In the genomic region with DNA sequence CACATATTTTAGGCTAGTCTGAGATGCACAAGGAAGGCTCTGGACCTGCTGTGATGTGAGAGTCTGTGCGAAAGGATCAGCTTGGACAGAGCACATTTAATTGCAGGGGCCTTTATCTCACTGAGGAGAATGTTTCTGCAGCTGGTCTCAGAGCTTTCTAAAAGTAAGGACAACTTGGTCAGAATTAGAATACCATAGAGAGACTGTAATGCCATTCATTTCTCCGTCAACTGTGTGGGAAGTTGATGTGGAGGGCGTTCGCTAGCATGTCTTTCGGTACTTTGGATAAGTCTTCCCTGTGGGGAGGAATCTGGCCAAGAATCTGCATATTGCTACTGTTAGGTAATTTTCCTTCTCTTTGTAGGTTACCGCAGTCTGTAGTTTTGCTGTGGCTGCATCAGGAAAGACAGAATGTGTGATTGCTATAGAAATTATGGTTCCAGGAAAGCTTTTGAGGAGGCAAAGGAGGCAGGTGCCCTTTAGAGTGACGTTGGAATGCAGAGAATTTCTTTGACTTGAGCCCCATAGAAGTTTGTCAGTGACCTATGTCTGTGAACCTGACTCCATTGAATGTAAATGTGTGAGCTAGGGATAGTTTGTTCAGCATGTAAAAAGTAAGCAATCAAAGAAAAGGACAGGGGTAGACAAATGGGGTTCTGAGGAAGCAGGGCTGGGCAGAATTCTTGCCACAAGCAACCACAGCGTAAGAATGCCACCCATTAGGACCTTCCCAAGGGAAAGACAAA, we compare ENCODE assay signal across 25 mouse cellular contexts.
DNase-seq lines count a peak whose midpoint lies in the region; TF ChIP-seq lines count a peak whose summit lies in the region.
"Had no signal": no experiment of that assay in that cellular context is flagged by ENCODE, and none has a peak within 500 bp of the region (broad histone marks: within the 10 kb centered on the region; RNA-seq: fewer than 3 reads in every experiment).

No protein-coding gene starts in this region.

- no peak overlapping the region for H3K4me3 ChIP-seq in left cerebral cortex, adult 2 months
- H3K4me3 ChIP-seq: erythroblast, embryonic 14.5 days; heart, embryonic 13.5 days; limb, embryonic 12.5 days; liver, embryonic 15.5 days; lung, embryonic 15.5 days; midbrain, embryonic 13.5 days; neural tube, embryonic 13.5 days had no signal

- no peak for TF ChIP-seq CTCF in left cerebral cortex, adult 2 months (IDR thresholded peaks at IDR 0.05)

- H3K27ac ChIP-seq in left cerebral cortex, adult 2 months: no peak overlapping the region
- H3K27ac ChIP-seq: heart, embryonic 13.5 days; hindbrain, embryonic 14.5 days; limb, embryonic 12.5 days; liver, embryonic 15.5 days; lung, embryonic 15.5 days; midbrain, embryonic 13.5 days; neural tube, embryonic 13.5 days had no signal

- intact Hi-C loops in left cerebral cortex, adult 2 months (cut with DNase I): no loop called here

- peak; percentile 2 for DNase-seq in left cerebral cortex, adult 11 months (ENCODE audit: low spot score)
- DNase-seq in left cerebral cortex, adult 2 months (ENCODE audit: extremely low spot score in 1 of 2, low spot score in 2 of 2): no peak
- DNase-seq in right cerebral cortex, adult 2 months (ENCODE audit: low spot score in 2 of 2): peak; percentile 21 to 23
- no peak for DNase-seq in right cerebral cortex, postnatal 25 days
- peak; percentile 54 for DNase-seq in brain, adult 2 months (ENCODE audit: low read depth, low spot score)
- peak; percentile 25 for DNase-seq in mesoderm, embryonic 11.5 days (ENCODE audit: low read depth, low spot score)
- DNase-seq in adrenal gland, postnatal 10 days: no peak
- no peak for DNase-seq in kidney, postnatal 25 days
- DNase-seq: adrenal gland, postnatal 14 days; B cell, adult 2 months; cerebellum, adult 2 months; cerebellum, postnatal 14 days; gastrocnemius, postnatal 10 days; heart, postnatal 10 days; kidney, adult 11 months; kidney, postnatal 14 days; lung, postnatal 36 days had no signal

Comparison
In these comparisons a context has a peak if more than half of its experiments do, and no peak if none do; other contexts are left out.
1. DNase-seq: peak in left cerebral cortex, adult 11 months (single experiment), right cerebral cortex, adult 2 months (2 of 2), brain, adult 2 months (single experiment) and mesoderm, embryonic 11.5 days (single experiment); none in left cerebral cortex, adult 2 months (0 of 2), right cerebral cortex, postnatal 25 days (single experiment), adrenal gland, postnatal 10 days (single experiment) and kidney, postnatal 25 days (0 of 2).